Mouse (Mus musculus): ENCODE results near the gene Phldb3.

GRCm38 (mm10) chr7:24588336-24588735 lies 22.2 kb upstream of the Phldb3 start:
- TF ChIP-seq CTCF (IDR thresholded peaks at IDR 0.05; ENCODE audit: extremely low read depth, insufficient read length, insufficient replicate concordance, low read depth, low read length) (no peak), POLR2A (IDR thresholded peaks at IDR 0.05; ENCODE audit: low read depth, low read length) (no peak)
